Mouse (Mus musculus): ENCODE measurements at regions not wholly inside any gene's neighbourhood (a gene's known extent, or its start where the extent isn't known, plus 50 kb on each side); places are given as distances from the start of the nearest gene placed in this dataset.

GRCm38 (mm10) chr2:61067877-61068276, 104.9 kb upstream of the Rbms1 start:
- TF ChIP-seq CTCF (IDR thresholded peaks at IDR 0.05; ENCODE audit: control insufficient read depth, insufficient read depth, insufficient read length) (no peak), CEBPB (IDR thresholded peaks at IDR 0.05; ENCODE audit: low read depth) (no peak), USF1 (IDR thresholded peaks at IDR 0.05; ENCODE audit: low read depth) (no peak), MYOD1 (IDR thresholded peaks at IDR 0.05; ENCODE audit: control insufficient read depth, insufficient read length, low read depth) (no peak), MAX (IDR thresholded peaks at IDR 0.05) (no peak), MYOG (IDR thresholded peaks at IDR 0.05; ENCODE audit: control insufficient read depth, extremely low read depth, insufficient read length) (no peak), FOSL1 (IDR thresholded peaks at IDR 0.05; ENCODE audit: insufficient read depth, low read length, poor library complexity, severe bottlenecking) (no peak)

All from C2C12 (cell line).